Mouse (Mus musculus) lung, postnatal 0 days (tissue): ENCODE measurements at regions not wholly inside any gene's neighbourhood (a gene's known extent, or its start where the extent isn't known, plus 50 kb on each side); places are given as distances from the start of the nearest gene placed in this dataset.

Experiments used
- ATAC-seq: fragments of 200-750 bp; cut with Nextera tagmentation; 2 replicates; pipeline ENCODE4 v1.8.0; 2017; ENCODE audit warnings: moderate library complexity
- DNase-seq: peaks from one replicate; pipeline ENCODE4 v3.0.0-alpha.2; 2016; ENCODE audit warnings: low spot score
- H3K27ac ChIP-seq: fragments of 300-500 bp; sonication (generic); 2 replicates; pipeline ENCODE4 v1.5.1; 2014; ENCODE audit warnings: antibody characterized with exemption, mild to moderate bottlenecking, low read length, mixed read lengths
- H3K27me3 ChIP-seq: fragments of 300-500 bp; sonication (generic); replicated peaks from 2 replicates; pipeline ENCODE4 v1.6.1; 2014; ENCODE audit warnings: low read length, mixed read lengths; ENCODE audit not compliant: insufficient read depth
- H3K36me3 ChIP-seq: fragments of 300-500 bp; sonication (generic); 2 replicates; pipeline ENCODE4 v1.6.1; 2014; ENCODE audit warnings: low read length, mixed read lengths; ENCODE audit not compliant: insufficient read depth
- H3K4me1 ChIP-seq: fragments of 300-500 bp; sonication (generic); 2 replicates; pipeline ENCODE4 v1.6.1; 2014; ENCODE audit warnings: antibody characterized with exemption, low read depth, low read length, mixed read lengths; ENCODE audit not compliant: insufficient read depth
- H3K4me2 ChIP-seq: fragments of 300-500 bp; sonication (generic); replicated peaks from 2 replicates; pipeline ENCODE4 v1.6.1; 2014; ENCODE audit warnings: low read depth, mild to moderate bottlenecking, low read length, moderate library complexity, mixed read lengths
- H3K4me3 ChIP-seq: fragments of 300-500 bp; sonication (generic); 2 replicates; pipeline ENCODE4 v1.5.1; 2014; ENCODE audit warnings: low read depth, low read length
- H3K9ac ChIP-seq: fragments of 300-500 bp; sonication (generic); replicated peaks from 2 replicates; pipeline ENCODE4 v1.6.1; 2014; ENCODE audit warnings: low read depth, mild to moderate bottlenecking
- H3K9me3 ChIP-seq: fragments of 300-500 bp; sonication (generic); 2 replicates; pipeline ENCODE4 v1.6.1; 2016; ENCODE audit warnings: low read length, mixed read lengths
- CTCF ChIP-seq: IDR thresholded peaks from 2 replicates; pipeline ENCODE4 v1.5.1; 2016; ENCODE audit warnings: antibody characterized with exemption, mild to moderate bottlenecking
- EP300 ChIP-seq: IDR thresholded peaks from 2 replicates; pipeline ENCODE4 v1.6.1; 2016; ENCODE audit warnings: antibody characterized with exemption, mild to moderate bottlenecking, control low read depth
- WGBS: fragments of 180-500 bp; shearing (Covaris S2); extraction: QIAGEN DNeasy Blood & Tissue Kit; methylation state at CpG from one replicate; pipeline ENCODE4 v1.1.7; 2014; 5-methylcytosine and 5-hydroxymethylcytosine counted together

GRCm38 (mm10) chr13:44168186-44168585 lies 383.6 kb downstream of the Cd83 start:
- Histone ChIP-seq H3K27ac (no peak overlapping the region), H3K9ac (no peak overlapping the region), H3K27me3 (no peaks in the 10 kb centered on the region), H3K4me3 (no peak overlapping the region), H3K4me1 (no peaks in the 10 kb centered on the region), H3K4me2 (no peak overlapping the region), H3K36me3 (no peaks in the 10 kb centered on the region), H3K9me3 (no peaks in the 10 kb centered on the region)
- ATAC-seq (no peak), DNase-seq (peak; percentile 44)
- TF ChIP-seq CTCF (no peak), EP300 (no peak)
- WGBS: 57% methylated on average over 5 of the region's 5 CpGs

GRCm38 (mm10) chr13:44171639-44172038 lies 387.1 kb downstream of the Cd83 start:
- Histone ChIP-seq H3K9me3 (no peaks in the 10 kb centered on the region), H3K27ac (no peak overlapping the region), H3K36me3 (no peaks in the 10 kb centered on the region), H3K4me2 (no peak overlapping the region), H3K4me1 (no peaks in the 10 kb centered on the region), H3K27me3 (no peaks in the 10 kb centered on the region), H3K9ac (no peak overlapping the region), H3K4me3 (no peak overlapping the region)
- 31% methylated on average over 6 of the region's 6 CpGs for WGBS
- ATAC-seq (no peak), DNase-seq (no peak)
- TF ChIP-seq CTCF (no peak), EP300 (no peak)

- TF ChIP-seq EP300 (no peak), CTCF (no peak)
- WGBS: 81% methylated on average over 5 of the region's 5 CpGs
- ATAC-seq (no peak), DNase-seq (no peak)
- Histone ChIP-seq H3K9me3 (no peaks in the 10 kb centered on the region), H3K4me3 (no peak overlapping the region), H3K27ac (no peak overlapping the region), H3K27me3 (no peaks in the 10 kb centered on the region), H3K4me2 (no peak overlapping the region), H3K9ac (no peak overlapping the region), H3K4me1 (no peaks in the 10 kb centered on the region), H3K36me3 (no peaks in the 10 kb centered on the region)
Measured at GRCm38 (mm10) chr13:44172701-44173100, 388.1 kb downstream of the Cd83 start.

DNA sequence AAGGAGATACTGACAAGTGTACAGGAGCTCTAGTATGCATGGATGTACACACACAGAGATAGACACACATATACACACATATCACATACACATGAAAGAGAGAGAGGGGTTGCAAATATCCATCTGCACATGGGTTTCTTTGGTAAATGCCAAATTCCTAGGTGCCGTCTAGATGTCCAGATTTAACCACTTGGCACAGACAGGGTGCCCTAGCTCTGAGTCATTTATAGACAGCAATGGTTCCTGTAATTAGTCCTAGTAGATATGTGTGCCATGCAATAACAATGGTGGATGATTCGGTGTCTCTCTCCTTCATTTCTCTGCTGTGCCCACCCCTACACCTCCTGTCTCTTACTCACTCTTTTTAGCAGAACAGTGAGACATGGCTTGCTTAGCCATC lies 389.7 kb downstream of the Cd83 start:
- DNase-seq: no peak
- Histone ChIP-seq H3K9me3 (no peaks in the 10 kb centered on the region), H3K9ac (no peak overlapping the region), H3K27ac (no peak overlapping the region), H3K27me3 (no peaks in the 10 kb centered on the region), H3K4me3 (no peak overlapping the region), H3K4me1 (no peaks in the 10 kb centered on the region), H3K36me3 (no peaks in the 10 kb centered on the region), H3K4me2 (no peak overlapping the region)
- ATAC-seq: no peak
- WGBS: 89% methylated on average over 2 of the region's 2 CpGs
- no peak for TF ChIP-seq EP300
- TF ChIP-seq CTCF: no peak

DNA sequence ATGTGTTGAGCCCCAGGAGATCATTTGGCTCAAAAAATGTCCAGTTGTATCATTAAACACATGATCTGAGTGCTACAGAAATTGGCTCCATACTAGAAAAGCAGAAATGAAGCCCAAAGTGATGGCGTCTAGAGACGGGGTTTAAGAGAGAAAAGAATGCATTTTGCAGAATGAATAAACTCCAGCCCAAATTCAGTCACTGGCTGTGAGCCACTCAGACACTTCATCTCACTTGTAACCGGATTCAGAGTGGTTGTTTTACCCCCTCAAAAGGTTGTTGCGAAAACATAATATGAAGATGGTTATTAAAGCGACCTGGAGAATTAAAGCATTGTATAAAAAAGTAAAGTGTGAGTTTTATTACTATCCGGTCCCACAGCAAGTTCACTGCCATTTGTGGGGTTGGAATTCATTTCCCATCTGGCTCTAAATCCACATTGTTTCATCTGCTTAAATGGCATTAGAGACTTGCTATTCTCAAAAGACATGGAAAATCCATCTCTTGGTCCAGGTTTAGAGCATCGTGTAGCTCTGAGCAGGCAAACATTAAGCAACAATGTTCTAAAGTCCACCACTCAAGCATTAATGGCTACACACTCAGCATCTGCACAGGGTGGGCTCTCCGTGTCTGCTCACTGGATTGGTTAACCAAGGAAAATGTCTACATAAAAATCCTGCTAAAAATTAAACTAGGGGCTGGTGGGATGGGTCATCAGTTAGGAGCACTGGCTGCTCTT lies 390.9 kb downstream of the Cd83 start:
- H3K4me2 ChIP-seq: no peak overlapping the region
- no peaks in the 10 kb centered on the region for H3K36me3 ChIP-seq
- TF ChIP-seq EP300: no peak
- no peak for TF ChIP-seq CTCF
- no peak overlapping the region for H3K27ac ChIP-seq
- ATAC-seq: no peak
- H3K4me3 ChIP-seq: no peak overlapping the region
- H3K9ac ChIP-seq: no peak overlapping the region
- H3K9me3 ChIP-seq: no peaks in the 10 kb centered on the region
- H3K27me3 ChIP-seq: no peaks in the 10 kb centered on the region
- H3K4me1 ChIP-seq: no peaks in the 10 kb centered on the region
- DNase-seq: peak; percentile 18
- 47% methylated on average over 8 of the region's 8 CpGs for WGBS

DNA sequence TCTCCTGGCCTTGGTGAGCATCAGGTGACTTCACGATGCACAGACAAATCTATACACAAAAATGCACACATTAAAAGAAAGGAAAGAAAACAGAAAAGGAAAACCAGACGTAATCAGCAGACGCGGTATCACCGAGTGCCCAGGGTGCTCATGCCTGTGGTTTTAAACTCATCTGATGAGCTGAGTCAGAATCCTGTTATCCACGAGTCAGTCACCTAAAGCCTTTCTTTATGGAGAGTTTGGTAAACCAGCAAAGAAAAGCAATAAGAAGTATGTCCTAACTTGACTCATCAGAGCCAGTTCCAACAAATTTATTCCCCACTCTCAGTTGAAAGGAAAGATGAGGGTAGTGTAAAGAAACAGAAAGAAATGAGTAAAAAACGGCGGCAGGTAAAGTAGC lies 391.5 kb downstream of the Cd83 start:
- Histone ChIP-seq H3K9me3 (no peaks in the 10 kb centered on the region), H3K4me2 (no peak overlapping the region), H3K4me3 (no peak overlapping the region), H3K9ac (no peak overlapping the region), H3K27me3 (no peaks in the 10 kb centered on the region), H3K36me3 (no peaks in the 10 kb centered on the region), H3K4me1 (no peaks in the 10 kb centered on the region), H3K27ac (no peak overlapping the region)
- WGBS: 85% methylated on average over 8 of the region's 8 CpGs
- no peak for ATAC-seq
- TF ChIP-seq EP300 (no peak), CTCF (no peak)
- no peak for DNase-seq

DNA sequence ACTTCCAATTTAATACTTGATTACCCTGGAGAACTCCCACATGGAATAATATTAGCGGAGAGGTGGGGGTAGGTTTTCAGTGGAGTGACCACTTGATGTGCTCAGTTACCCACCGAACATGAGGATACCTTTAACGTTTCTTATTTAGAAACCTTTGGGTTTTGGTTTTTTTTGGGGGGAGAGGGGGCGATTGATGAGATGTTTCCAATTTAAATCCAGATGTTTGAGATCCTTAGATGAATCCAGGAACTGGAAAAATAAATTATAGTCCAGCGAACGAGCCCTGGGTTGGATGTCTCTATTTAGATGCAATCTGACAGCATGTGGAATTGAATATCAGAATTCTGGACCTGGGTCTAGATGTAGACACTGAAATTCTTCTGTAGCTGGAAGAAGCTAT lies 393.4 kb downstream of the Cd83 start:
- WGBS: 82% methylated on average over 6 of the region's 6 CpGs

More for the DNA sequence above, 393.4 kb downstream of the Cd83 start:
- DNase-seq (no peak), ATAC-seq (no peak)
- Histone ChIP-seq H3K9me3 (no peaks in the 10 kb centered on the region), H3K27ac (no peak overlapping the region), H3K4me2 (no peak overlapping the region), H3K4me3 (no peak overlapping the region), H3K27me3 (no peaks in the 10 kb centered on the region), H3K9ac (no peak overlapping the region), H3K4me1 (peaks cover 4% of the 10 kb centered on the region; the same call in 1 of the 2 replicates), H3K36me3 (no peaks in the 10 kb centered on the region)
- TF ChIP-seq CTCF (no peak), EP300 (no peak)
